Mouse (Mus musculus) megakaryocyte, embryonic 14.5 days (primary cell): ENCODE measurements around the gene Mrpl24.

Source experiments
- FLI1 ChIP-seq: IDR thresholded peaks from 2 replicates; pipeline ENCODE4 v1.6.1; 2012; ENCODE audit warnings: low read length, inconsistent platforms, mixed read lengths
- GATA1 ChIP-seq: IDR thresholded peaks from 3 replicates; pipeline ENCODE4 v1.6.1; 2012; ENCODE audit warnings: mixed read lengths, low read length, inconsistent platforms, borderline replicate concordance

GRCm38 (mm10) chr3:87949266-87949954 is 30.1 kb downstream of the Mrpl24 start:
- no peak for TF ChIP-seq GATA1
- no peak for TF ChIP-seq FLI1
